Mouse (Mus musculus): ENCODE measurements around the gene Gp1bb.

GRCm38 (mm10) chr16:18624641-18625040, 2.4 kb upstream of the Gp1bb start:
- TF ChIP-seq EP300 (IDR thresholded peaks at IDR 0.05; ENCODE audit: low read depth) (no peak), CTCF (IDR thresholded peaks at IDR 0.05; ENCODE audit: low read depth) (no peak)

Data from heart, postnatal 0 days (tissue).